ENCODE assay signal across 8 mouse cellular contexts in the genomic region with DNA sequence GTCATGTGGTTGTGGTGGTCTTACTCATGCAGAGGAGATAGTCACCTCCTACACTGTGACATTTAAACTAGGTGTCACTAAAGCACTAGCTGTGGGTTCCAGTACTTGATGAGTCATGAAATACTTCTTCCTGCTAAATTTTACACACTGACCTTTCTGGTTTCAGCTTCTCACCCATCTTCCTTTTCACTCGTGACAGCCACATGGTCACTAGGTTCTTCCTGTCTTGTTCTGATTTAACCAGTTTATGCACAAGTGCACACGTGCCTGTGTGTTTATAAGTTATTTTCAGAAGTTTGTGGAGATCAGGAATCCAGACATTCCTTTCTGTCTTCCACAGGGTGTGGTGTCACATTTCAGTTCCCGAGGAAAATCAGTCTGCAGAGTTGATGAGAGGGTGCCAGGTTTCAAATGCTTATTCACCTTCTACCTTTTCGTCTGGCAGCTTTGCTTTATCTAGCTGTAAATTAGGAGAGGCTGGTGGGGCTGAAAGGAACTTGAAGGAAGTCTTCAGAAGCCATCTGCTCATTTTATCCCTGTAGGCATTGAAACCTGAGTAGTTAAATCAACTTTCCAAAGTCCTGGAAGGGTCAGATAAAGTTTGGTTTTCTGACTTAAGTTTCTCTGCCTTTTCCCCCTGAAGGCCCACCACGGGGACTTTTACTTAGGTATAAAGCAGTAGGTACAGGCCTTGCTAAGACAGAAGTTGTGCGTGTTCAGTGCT.
DNase-seq lines count a peak whose midpoint lies in the region; ATAC-seq lines count a peak whose summit lies in the region.
"Had no signal": no experiment of that assay in that cellular context is flagged by ENCODE, and none has a peak within 500 bp of the region (broad histone marks: within the 10 kb centered on the region; RNA-seq: fewer than 3 reads in every experiment).

No protein-coding gene starts in this region.

- no peak for DNase-seq in kidney, postnatal 14 days
- DNase-seq in Muller cell, postnatal 12 days (ENCODE audit: inconsistent ontology term): peak; percentile 71
- peak; percentile 49 for DNase-seq in embryo, embryonic 10 days (ENCODE audit: low spot score)
- DNase-seq in left cerebral cortex, postnatal 10 days (ENCODE audit: extremely low spot score in 1 of 2, low spot score in 2 of 2): no peak
- DNase-seq: spleen, adult 18-20 months had no signal

- no peaks in the 10 kb centered on the region for H3K9me3 ChIP-seq in kidney, embryonic 14.5 days (ENCODE audit: control insufficient read depth, low read length)

- H3K9ac ChIP-seq in kidney, embryonic 14.5 days (ENCODE audit: low read depth, low read length): no peak overlapping the region

- H3K4me3 ChIP-seq in kidney, embryonic 14.5 days (ENCODE audit: low read length): no peak overlapping the region
- H3K4me3 ChIP-seq in macrophage (ENCODE audit: inconsistent target): no peak overlapping the region

- peaks cover 33% of the 10 kb centered on the region for H3K4me1 ChIP-seq in kidney, embryonic 14.5 days (ENCODE audit: control insufficient read depth, insufficient read depth, low read length)

- H3K27ac ChIP-seq in kidney, embryonic 14.5 days (ENCODE audit: low read depth, low read length): 0 out of 2 replicates have a peak overlapping the region, but pooled peaks have one; percentile 3
- peak overlapping the region; percentile 31 for H3K27ac ChIP-seq in macrophage

- intact Hi-C loops in left cerebral cortex, postnatal 10 days (cut with DNase I): no loop called here

- WGBS in kidney, embryonic 14.5 days: 6% methylated on average over 6 of the region's 6 CpGs
- WGBS in macrophage (ENCODE audit: missing documents): 42% methylated on average over 6 of the region's 6 CpGs

- ATAC-seq in kidney, embryonic 14.5 days (ENCODE audit: low FRiP score, low TSS enrichment): peak; percentile 51
- no peak for ATAC-seq in cerebellum, adult (ENCODE audit: insufficient number of reproducible peaks, low FRiP score, low TSS enrichment)

- H3K27me3 ChIP-seq in kidney, embryonic 14.5 days (ENCODE audit: control insufficient read depth, insufficient read depth, low read length): no peaks in the 10 kb centered on the region

- no peaks in the 10 kb centered on the region for H3K36me3 ChIP-seq in kidney, embryonic 14.5 days (ENCODE audit: control insufficient read depth, insufficient read depth, low read length)
- H3K36me3 ChIP-seq in macrophage (ENCODE audit: inconsistent target): no peaks in the 10 kb centered on the region

- H3K4me2 ChIP-seq in kidney, embryonic 14.5 days (replicated peaks; ENCODE audit: low read depth, low read length): no peak overlapping the region

- no peaks in the 10 kb centered on the region for H3K79me2 ChIP-seq in macrophage (ENCODE audit: inconsistent target)

Comparison
In these comparisons a context has a peak if more than half of its experiments do, and no peak if none do; other contexts are left out.
1. DNase-seq: peak in Muller cell, postnatal 12 days (single experiment) and embryo, embryonic 10 days (single experiment); none in kidney, postnatal 14 days (single experiment) and left cerebral cortex, postnatal 10 days (0 of 2).